Mouse (Mus musculus) gastrocnemius, adult 2 months (tissue): Measurements from ENCODE around the gene Tspan9. TPM values are rescaled to one million over a fixed set of nuclear protein-coding genes. Genes with fewer than 3 reads are reported as not detected.

ENCODE experiments used
- DNase-seq: peaks from one replicate; pipeline ENCODE4 v3.0.0; 2022
- H3K27ac ChIP-seq: fragments of 200-600 bp; 2 replicates; pipeline ENCODE4 v1.8.1; 2022; ENCODE audit warnings: mild to moderate bottlenecking
- H3K4me3 ChIP-seq: fragments of 200-600 bp; 2 replicates; pipeline ENCODE4 v1.8.1; 2022; ENCODE audit warnings: mild to moderate bottlenecking, moderate library complexity
- CTCF ChIP-seq: fragments of 200-600 bp; IDR thresholded peaks from 2 replicates; pipeline ENCODE4 v1.8.1; 2022; ENCODE audit warnings: antibody characterized with exemption, mild to moderate bottlenecking, moderate library complexity
- intact Hi-C: fragments of 180-260 bp; cut with DNase I; formaldehyde crosslinking; loops from one replicate; pipeline ENCODE4 v1.15.1; 2025
- microRNA-seq: library from miRNA; unstranded; fragments of <30 nt; microRNA quantifications from one replicate; pipeline ENCODE4 v1.2.0, GENCODE M21; 2021
- total RNA-seq, 2 experiments: library from RNA; stranded (reverse); gene quantifications; 2 replicates each; pipeline ENCODE4 v1.2.3; 2021

Tspan9 gene
- total RNA-seq, 2 experiments from 2014 or later = 21.8 to 41.9 TPM

GRCm38 (mm10) chr6:127921996-127922395 lies 221.4 kb downstream of the Tspan9 start:
- Histone ChIP-seq H3K27ac (no peak overlapping the region), H3K4me3 (no peak overlapping the region)
- intact Hi-C loops = loop anchor here (5.0 kb wide), 2 partner anchors 295 to 380 kb away; no protein-coding TSS in a partner anchor
- peak; percentile 2 for DNase-seq
- TF ChIP-seq CTCF = no peak

GRCm38 (mm10) chr6:127920652-127921051 lies 222.7 kb downstream of the Tspan9 start:
- Histone ChIP-seq H3K4me3 (no peak overlapping the region), H3K27ac (peak overlapping the region; percentile 16; the same call in 1 of the 2 replicates)
- intact Hi-C loops = loop anchor here (5.0 kb wide), 2 partner anchors 293 to 378 kb away; no protein-coding TSS in a partner anchor
- peak; percentile 94 for TF ChIP-seq CTCF
- peak; percentile 86 for DNase-seq

- intact Hi-C loops = no loop called here
- H3K27ac ChIP-seq = no peak overlapping the region
- no peak for TF ChIP-seq CTCF
- H3K4me3 ChIP-seq = no peak overlapping the region
- no peak for DNase-seq
Measured at GRCm38 (mm10) chr6:127919491-127919890, 223.9 kb downstream of the Tspan9 start.

- DNase-seq = no peak
- TF ChIP-seq CTCF = no peak; the same call in 1 of the 2 replicates
- H3K4me3 ChIP-seq = no peak overlapping the region
- no peak overlapping the region for H3K27ac ChIP-seq
- intact Hi-C loops = no loop called here
Measured at GRCm38 (mm10) chr6:127917712-127918111, 225.7 kb downstream of the Tspan9 start.

- Histone ChIP-seq H3K4me3 (no peak overlapping the region), H3K27ac (no peak overlapping the region)
- no peak for DNase-seq
- intact Hi-C loops = no loop called here
- TF ChIP-seq CTCF = no peak
Measured at GRCm38 (mm10) chr6:127916993-127917392, 226.4 kb downstream of the Tspan9 start.

GRCm38 (mm10) chr6:127912938-127913337 lies 230.5 kb downstream of the Tspan9 start:
- no peak for DNase-seq

GRCm38 (mm10) chr6:127911687-127912086 lies 231.7 kb downstream of the Tspan9 start:
- no peak for DNase-seq
- Histone ChIP-seq H3K4me3 (no peak overlapping the region), H3K27ac (no peak overlapping the region)
- intact Hi-C loops = no loop called here
- no peak for TF ChIP-seq CTCF

More at GRCm38 (mm10) chr6:127912938-127913337, 230.5 kb downstream of the Tspan9 start:
- H3K27ac ChIP-seq = no peak overlapping the region
- no peak overlapping the region for H3K4me3 ChIP-seq
- no peak for TF ChIP-seq CTCF
- intact Hi-C loops = no loop called here

Small RNA genes lying within 50 kb of the gene (microRNA-seq; reads per million reads assigned to microRNA genes)
- gene Gm26338 = not detected

Other genes starting within 250 kb of the Tspan9 start
- gene Tead4, start 157.2 kb upstream of the Tspan9 start, total RNA-seq = 1 to 10 TPM; 7.6 to 8.1 TPM
- gene Tulp3, start 212.3 kb upstream of the Tspan9 start, total RNA-seq = 1 to 10 TPM; 5.9 to 6.6 TPM
- gene Rhno1, start 219.3 kb upstream of the Tspan9 start, total RNA-seq = 1 to 10 TPM; 5.0 to 6.0 TPM
- gene Foxm1, start 219.4 kb upstream of the Tspan9 start, total RNA-seq = under 1 TPM; 0.10 to 0.22 TPM
- gene Tex52, start 231.9 kb upstream of the Tspan9 start, total RNA-seq = not detected
- gene Gm44596, start 231.9 kb upstream of the Tspan9 start, total RNA-seq = not detected